Mouse (Mus musculus) layer of hippocampus, adult 9-10 months (tissue): ENCODE measurements around the gene Thpo.
A peak's percentile ranks its signal among the peaks of the same experiment; 100 is the strongest.

ENCODE experiments used
- DNase-seq: peaks from one replicate; pipeline ENCODE4 v3.0.0; 2022; ENCODE audit warnings: low spot score

The Thpo gene

DNA sequence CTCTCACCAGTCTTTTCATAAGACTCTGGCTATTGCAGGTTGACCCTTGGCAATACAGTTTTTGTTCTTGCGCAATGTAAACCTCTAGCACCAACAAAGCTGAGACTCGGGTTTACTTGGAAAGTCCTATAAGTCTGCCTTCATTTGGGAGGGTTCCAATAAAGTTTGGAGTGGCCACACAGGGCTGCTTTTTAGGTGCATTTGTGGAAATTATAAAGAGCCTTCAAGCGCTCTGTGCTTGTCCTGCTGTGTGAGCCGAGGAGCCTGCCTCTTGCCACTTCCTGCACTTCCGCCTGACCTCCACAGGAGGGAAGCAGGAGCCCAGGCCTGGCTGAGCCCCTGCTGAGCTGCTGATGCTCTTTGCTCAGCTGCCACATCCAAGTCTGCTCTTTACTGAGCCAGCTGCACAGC lies 10.0 kb downstream of the Thpo start:
- DNase-seq, result no peak

DNA sequence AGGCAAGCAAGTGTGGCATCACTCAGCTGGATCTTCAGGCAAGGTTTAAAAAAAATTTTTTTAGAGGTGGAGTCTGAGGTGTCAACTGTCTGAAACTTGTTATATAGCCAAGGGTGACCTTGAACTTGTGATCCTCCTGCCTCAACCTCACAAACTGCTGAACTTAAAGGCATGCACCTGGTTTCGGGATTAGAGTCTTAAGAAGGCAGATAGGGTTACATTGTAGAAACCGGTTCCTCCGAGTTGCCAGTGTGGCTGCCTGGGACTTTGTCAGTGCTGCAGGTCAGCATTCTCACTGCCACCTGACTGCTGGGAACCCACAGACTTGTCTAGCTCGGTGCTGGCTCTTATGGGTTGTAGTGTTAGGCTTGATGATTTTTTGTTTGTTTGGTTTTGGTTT lies 11.1 kb downstream of the Thpo start:
- no peak for DNase-seq

DNA sequence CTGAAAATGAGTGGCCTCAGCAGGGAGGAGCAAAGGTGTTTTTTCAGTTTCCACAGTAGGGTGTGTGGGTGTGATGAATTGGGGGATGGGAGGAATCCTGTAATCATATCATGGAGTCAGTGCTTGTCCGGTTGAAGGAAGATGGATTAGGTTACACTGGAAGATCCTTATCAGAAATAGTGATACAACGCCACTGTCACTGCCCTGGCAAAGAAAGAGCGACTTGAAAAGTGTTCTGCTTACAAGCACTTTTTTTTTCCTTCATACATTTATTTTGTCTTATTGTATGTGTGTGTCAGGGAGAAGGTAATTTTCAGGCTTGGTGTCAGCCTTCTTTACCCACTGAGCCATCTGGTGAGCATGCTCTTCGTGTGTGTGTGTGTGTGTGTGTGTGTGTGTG lies 11.6 kb downstream of the Thpo start:
- no peak for DNase-seq

DNA sequence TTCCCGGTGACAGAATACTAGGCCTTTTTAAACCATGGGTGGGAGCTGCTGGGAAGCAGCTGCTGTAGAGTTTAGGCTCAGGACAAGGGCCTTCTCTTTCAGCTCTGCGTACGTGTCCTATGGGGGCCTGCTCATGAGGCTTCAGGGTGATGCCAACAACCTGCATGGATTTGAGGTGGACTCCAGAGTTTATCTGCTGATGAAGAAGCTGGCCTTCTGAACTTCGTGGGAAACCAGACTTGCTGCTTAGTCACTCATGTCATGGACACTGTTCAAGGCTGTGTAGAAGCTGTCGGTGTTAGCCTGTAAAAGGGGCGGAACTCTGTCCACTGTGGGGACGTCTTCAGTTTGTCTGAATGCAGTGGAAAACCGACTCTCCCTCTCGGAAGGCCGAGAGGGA lies 12.5 kb downstream of the Thpo start:
- DNase-seq, result no peak

DNA sequence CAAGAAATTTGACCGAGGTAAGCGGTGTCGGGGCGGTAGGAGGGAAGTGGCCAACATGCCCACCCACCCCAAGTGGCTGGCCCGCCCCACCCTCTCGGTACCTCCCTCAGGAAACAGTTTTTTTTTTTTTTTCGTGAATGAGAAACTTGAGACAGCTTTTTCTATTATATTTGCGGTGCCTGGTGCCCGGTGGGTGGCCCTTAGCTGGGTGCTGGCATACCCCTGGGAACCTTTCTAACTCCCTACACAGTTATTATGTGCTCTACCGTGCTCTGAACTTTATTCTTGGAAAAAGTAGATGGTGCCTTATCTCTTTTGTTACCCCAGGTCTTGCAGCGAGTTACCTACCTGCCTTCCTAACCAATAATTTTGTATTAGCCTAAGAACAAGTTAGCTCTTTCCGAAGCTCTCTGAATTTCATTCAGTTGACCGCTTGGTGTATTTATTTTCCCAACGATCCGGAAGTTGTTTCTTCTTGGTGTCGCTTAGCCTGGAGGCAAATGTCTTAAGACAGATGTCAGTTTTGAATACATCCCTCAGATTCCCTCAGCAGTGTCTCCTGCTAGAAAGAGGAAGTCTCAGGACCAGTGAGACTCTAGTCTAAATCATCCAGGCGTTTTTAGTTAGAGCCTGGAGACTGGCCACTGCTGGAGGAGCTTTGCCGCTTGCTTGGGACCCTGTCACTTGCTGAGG lies 16.2 kb downstream of the Thpo start:
- DNase-seq, result no peak

DNA sequence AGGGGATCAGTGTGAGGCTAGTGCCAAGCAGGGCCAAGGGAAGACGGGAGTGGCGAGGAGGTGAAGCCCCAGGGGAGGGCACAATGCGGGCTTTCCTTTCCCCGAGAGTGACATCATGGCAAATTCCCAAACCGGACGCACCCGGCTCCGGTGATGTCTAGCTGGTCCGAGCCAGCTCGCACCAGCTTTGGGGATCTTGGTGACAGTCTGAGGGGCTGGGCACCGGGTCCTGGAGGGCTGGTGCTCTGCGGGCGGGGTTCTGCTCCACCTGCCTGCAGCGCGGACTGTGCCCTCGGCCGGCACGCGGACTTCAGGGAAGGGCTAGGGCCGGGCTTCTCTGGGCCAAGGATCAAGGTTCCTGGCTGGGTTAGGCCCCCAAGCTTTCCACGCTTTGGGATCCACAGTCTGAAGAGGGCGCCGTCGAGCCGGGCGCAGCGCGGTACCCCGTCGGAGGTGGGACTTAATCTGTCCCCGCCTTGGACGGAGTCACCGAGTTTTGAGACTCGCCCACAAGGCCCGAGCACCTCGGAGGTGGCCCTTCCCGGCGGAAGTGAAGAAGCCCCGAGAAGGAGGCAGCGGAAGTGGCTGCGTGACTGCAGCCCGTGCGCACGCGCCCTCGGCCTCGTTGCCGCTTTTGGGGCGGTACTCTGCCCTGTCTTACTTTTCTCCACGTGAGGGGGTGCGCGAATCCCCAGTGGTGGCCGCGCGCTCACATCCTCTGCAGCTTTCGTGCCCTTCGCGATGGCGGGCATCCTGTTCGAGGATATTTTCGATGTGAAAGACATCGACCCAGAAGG lies 16.9 kb downstream of the Thpo start, which contains the start of the genes Polr2h and Clcn2:
Polr2h (plus strand) TSS at position 485 of the 797 bp plus-strand sequence.
Clcn2 (minus strand) TSS at position 566 of the 797 bp plus-strand sequence.
- peak; percentile 88 for DNase-seq

DNA sequence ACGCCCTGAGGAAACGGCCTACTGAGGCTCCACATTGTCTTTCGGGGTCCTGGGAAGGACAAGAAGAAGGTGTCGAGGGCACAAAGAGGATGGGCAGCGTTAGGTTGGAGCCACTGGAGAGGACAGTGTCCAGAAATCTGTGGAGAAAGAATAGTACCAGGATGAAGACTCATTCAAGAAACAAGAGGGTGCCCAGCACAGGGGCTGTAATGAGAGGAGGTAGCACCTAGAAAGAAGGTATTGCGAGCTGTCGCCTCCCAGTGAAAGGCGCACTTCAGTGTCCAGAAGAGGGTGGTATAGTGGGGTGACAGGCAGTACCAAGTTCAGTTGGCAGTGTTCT lies 17.5 kb downstream of the Thpo start:
- DNase-seq, result no peak

DNA sequence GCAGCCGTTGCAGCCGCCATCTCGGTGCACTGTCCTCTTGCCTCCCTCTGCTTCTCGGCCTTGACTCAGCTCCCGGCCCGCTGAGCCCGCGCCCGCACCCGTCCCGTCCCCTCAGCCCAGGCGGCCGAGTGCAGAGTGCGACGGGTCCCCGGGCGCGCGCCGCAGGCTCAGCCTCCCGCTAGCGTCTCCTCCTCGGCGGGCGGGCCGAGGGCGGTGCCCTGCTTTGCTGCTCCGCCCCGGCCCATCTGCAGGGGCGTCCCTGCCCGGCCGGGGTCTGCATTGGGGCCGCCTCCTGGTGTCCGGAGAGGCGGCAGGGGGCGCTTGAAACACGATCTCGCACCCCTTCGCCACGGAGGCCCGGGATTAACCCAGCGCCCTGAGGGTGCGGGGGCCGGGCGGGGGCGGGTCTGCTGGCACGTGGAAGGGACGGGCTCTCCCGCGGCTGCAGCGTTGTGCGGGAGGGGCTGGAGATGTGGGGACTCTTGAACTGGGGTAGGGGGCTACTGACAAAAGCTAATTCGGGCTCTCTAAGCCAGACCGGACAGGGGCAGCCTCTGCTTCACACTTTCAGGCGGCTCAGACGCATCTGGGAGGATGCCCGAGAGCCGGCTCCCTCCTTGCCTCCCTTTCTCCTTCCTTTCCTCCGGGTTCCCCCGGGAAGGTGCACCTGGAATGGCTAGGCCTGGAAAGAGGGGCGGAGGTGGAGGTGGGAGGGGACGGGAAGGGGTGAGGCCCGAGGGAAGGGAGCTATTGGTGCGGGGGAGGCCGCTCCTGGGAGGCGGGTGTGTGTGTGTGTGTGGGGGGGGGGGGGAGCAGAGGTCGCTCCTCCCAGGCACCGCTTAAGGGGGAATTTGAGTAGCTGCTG lies 18.1 kb downstream of the Thpo start:
- DNase-seq, result no peak

DNA sequence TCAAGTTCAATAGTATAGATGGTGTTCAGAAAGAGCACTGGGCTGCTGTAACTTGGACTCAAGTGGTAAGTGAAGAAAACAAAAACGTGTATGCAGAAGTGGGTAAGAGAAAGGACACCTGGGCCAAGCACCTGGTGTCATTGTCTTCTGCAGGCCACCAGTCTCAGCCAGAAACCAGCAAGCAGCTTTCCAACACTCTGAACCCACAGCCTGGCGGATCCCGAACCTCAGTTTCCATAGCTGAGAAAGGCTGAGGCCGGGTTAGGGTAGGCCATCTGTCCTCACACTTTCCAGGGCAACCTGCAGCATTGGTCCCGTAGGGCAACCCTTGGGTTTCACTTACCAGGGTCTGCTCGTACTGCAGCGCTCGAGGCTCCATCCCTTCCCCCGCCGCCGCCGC lies 18.7 kb downstream of the Thpo start:
- no peak for DNase-seq

DNA sequence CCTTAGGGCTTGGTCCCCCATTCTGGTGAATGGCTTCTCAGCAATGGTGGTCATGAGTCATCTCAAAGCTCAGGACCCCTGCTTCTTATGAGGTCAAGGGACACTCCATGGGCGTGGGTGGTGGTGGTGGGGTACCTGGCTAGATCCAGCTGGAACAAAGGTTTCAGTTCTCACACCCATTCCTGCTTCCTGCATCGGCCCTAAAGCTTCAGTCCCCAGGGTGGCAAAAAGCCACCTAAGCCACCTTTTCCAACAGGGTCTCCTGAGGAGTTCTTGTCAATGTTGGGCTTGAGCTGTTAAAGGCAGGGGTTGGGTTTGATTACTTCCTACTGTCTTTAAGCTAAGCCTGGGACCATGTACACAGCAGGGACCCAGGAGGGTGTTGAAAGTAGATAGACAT lies 19.1 kb downstream of the Thpo start:
- DNase-seq, result no peak

DNA sequence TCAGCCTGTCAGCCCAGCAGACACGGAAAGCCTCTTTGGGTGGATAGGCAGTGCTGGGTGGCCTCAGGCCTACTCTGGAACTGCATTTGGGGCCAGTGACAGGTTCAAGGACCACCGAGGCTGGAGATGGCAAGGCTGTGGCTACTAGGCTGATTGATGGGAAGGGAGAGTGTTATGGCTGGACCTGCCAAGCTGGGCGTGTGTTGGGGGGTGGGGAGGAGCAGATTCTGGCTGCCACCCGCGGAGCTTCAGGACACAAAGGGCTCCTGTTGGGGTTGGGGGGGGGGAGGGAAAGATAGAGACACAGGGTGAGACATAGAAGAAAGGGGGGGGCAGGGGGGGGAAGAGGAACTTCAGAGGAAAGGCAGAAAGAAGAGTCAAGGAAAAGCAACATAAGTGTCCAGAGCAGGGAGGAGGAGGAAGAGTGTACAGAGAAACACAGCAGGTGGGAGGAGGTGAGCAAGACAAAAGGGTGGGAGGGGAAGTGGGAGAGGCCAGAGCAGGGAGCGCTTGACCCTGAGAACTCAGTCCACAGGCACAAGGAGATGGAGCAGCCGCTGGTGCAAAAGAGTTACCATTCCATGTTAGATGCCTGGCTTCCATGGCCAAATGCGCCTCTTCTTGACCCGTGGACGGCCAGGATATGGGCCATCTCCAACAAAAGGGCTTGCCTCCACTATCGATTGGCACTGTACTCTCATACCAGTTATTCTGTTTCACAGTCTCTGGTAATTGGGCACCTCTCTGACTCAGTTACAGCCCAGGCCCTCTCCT lies 19.8 kb downstream of the Thpo start:
- no peak for DNase-seq

DNA sequence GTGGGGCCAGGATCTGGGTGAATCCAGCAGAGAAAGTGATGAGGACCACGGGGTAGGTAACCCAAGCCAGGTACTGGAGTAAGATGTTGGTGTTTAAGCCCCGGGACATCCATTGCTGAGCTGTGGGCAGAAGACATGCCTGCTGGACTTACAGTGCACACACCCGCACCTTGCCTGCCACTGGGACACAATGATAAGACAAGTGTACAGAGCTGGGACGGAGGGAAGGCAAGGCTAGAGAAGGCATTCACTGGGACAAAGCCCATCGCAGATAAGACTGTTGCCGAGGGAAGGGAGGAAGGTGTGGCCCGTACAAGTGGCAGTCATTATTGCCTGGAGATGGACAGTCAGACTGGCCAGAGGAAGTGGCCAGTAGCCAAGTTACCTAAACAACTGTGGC lies 21.4 kb downstream of the Thpo start:
- DNase-seq, result no peak

DNA sequence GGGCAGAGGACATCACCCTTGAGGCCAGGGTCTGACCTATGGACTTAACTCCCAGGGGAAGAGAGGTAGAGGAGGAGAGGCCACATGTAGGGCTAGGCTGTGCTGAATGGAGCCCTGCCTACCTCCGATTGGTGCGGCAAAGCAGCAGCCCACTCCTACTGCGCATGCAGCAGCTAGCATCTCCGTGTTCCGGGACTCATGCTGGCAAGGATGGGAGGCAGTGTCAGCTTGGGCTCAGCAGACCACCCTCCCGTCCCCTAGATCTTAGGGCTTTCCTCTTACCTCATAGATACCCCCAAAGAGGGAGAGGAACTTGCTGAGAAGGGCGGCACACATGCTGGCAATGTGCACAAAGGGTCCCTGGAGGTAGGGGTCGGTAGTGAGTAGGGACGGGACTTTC lies 22.1 kb downstream of the Thpo start:
- DNase-seq, result no peak

DNA sequence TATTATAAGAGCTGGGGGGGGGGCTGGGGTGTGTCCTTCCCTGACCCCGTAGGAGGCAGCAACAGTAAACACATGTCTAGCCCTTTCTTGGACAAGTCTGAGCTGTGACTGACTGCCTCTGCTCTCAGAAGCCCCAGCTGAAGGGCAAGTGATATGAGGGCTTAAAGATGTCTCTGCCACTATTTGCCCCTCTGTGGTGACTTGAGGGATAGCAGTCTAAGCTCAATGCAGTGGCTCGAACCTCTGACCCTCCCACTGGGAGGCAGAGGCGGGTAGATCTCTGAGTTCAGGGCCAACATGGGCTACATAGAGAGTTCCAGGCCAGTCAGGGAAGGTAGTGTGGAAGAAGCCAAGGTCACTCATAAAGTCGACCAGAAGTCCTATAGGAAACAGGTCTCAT lies 23.5 kb downstream of the Thpo start:
- no peak for DNase-seq

DNA sequence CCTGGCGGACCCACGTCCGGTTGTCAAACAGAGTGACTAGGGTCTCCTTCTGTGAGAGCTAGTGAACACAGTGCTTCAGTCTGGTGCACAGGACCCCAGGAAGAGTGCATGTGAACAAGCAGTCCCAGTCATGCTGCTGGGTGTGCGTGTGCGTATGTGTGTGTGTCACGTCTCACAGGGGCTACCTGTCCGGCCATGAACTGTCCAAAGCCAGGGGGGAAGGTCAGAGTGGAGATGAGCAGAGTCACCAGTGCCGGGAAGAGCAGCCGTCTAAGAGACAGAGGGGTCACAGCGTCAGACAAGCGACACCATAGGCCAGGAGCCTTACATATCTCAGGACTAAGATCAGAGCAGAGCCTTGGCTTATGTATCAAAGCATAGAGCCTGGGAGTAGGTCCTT lies 23.9 kb downstream of the Thpo start:
- no peak for DNase-seq

DNA sequence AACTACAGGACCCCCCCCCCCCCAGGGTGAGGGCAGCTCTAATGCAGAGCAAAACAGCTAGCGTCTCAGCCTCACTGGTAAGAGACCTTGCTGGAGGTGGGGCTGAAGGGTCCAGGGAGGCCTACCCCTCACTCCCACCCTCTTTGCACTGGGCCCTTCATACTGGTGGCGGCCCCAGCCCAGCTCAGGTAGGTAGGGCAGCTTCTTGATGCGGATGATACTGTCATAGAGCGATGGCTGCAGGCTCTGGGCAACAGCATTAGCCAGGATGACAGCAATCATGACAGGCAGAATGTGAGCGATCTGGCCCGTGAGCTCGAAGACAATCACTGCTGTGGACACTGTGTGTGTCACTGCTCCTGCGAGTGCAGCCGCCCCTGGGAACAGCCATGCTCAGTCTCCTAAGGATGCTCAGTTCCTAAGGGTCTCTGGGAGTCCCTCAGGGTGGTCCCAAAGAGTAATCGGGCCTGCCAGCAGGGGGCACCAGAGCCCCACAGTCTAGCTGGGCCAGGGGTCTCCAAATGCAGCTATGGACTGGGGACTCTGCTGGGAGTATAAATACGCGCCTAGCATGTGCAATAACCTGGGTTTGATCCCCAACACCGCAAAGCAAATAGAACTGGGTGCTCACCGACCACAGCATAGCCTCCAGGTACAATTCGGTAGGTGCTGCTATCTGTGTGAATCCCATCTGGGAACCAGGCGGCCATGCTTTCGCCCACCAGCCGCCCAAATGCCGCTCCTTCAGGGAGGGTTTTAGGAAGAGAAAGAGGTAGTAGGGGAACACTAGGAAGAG lies 25.2 kb downstream of the Thpo start:
- DNase-seq, result no peak

DNA sequence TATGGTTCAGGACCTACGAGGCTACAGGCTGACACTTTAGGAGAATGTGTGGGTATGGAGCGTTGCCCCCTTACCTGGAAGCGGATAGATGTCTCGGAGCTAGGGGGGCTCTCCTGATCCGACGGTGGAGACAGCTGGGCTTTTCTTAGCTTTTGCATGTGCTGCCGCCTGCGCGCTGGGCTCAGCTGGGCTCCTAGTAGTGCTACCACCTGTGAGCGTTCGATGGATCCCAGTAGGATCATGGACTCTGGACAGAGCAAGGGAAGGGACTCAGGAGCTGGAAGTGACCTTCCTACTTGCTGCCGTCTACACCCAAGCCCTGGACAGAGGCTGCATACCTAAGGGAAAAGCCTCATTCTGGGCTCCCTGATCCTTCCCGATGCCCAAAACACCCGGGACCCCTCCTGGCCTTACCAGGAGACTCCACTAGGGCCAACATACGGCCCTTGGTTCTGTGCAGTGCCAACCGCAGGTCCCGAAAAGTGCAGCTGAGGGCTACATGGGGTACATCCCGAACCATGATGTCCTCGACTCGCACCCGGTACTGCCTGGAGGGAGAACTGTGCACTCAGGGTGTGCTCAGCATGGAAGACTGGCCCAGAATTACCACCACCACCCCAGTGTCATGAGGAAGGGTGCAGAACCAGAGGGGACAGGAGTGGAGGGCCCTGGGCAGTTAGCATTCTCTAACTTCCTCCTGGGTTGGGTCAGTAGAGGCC lies 25.9 kb downstream of the Thpo start:
- no peak for DNase-seq

DNA sequence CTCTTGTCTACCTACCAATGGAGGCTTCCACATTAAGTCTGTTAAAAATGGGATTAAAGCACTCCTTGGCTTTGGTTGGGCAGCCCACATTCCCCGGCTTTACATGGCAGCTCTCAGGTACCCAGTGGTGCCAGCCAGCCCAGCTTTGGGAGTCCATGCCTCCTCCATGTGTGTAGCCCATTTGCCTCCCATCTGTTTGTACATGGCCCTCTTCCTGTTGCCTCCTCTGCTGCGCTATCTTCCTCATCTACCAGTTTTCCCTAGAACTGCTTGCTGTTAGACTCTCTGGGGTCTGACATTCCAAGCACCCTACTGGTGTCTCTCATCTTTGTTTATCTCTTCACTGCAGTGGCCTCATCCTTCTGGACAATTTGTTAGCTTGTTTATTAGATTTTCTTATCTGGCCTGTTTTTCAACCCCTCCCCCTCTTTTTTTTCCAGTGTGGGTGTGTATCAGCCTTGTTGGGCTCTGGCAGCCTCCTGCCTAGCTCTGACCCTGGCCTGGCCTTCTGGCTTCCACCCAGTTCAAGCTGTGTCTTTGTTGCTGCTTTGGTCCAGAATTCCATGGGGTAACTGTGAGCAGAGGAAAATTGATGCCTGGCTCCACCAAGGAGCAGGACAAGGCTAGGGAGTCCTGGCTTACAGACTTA lies 27.8 kb downstream of the Thpo start:
- no peak for DNase-seq

DNA sequence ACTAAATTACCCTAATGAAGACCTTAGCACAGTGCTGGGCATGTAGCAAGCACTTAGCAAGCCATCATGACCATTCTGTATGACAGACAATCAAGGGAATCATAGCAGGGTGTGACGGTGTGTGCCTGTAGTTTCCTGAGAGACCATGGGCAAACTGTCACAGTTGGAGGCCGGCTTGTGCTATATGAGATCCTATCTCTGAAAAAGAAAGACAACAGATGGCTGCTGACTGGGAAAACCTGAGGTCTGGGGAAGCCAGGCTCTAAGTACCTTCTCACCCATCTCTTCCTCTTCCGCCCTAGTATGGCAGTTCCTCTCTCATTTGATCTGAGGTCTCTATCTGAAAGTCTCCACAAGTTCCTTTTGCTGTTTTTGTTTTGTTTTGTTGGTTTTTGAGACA lies 28.5 kb downstream of the Thpo start:
- no peak for DNase-seq
